Mouse (Mus musculus): ENCODE measurements around the gene Pax5. TPM values are rescaled to one million over a fixed set of nuclear protein-coding genes. Genes with fewer than 3 reads are reported as not detected.

The Pax5 gene
- polyA plus RNA-seq, 1 experiment from 2014 or later, result not detected

- H3K4me1 ChIP-seq (ENCODE audit: control insufficient read depth, insufficient read depth, low read length), result no peaks in the 10 kb centered on the region
- no peaks in the 10 kb centered on the region for H3K36me3 ChIP-seq (ENCODE audit: control insufficient read depth, insufficient read depth, low read length)
- no peak overlapping the region for H3K4me3 ChIP-seq (ENCODE audit: low read length)
- H3K9ac ChIP-seq (ENCODE audit: low read depth, low read length), result no peak overlapping the region
- no peak overlapping the region for H3K4me2 ChIP-seq (ENCODE audit: low read depth, low read length)
- H3K27me3 ChIP-seq (replicated peaks; ENCODE audit: control insufficient read depth, insufficient read depth, low read length), result no peaks in the 10 kb centered on the region
- WGBS, result 79% methylated on average over 5 of the region's 5 CpGs
- ATAC-seq, result no peak
- no peaks in the 10 kb centered on the region for H3K9me3 ChIP-seq (ENCODE audit: control insufficient read depth, low read length)
- no peak overlapping the region for H3K27ac ChIP-seq (ENCODE audit: low read length)
Measured at GRCm38 (mm10) chr4:44623435-44623727, 86.9 kb downstream of the Pax5 start.

- Histone ChIP-seq H3K4me2 (ENCODE audit: low read depth, low read length) (no peak overlapping the region), H3K27ac (ENCODE audit: low read length) (no peak overlapping the region), H3K36me3 (ENCODE audit: control insufficient read depth, insufficient read depth, low read length) (no peaks in the 10 kb centered on the region), H3K9ac (ENCODE audit: low read depth, low read length) (no peak overlapping the region), H3K4me3 (ENCODE audit: low read length) (no peak overlapping the region), H3K27me3 (replicated peaks; ENCODE audit: control insufficient read depth, insufficient read depth, low read length) (no peaks in the 10 kb centered on the region), H3K4me1 (ENCODE audit: control insufficient read depth, insufficient read depth, low read length) (no peaks in the 10 kb centered on the region), H3K9me3 (ENCODE audit: control insufficient read depth, low read length) (no peaks in the 10 kb centered on the region)
- WGBS, result 61% methylated on average over 17 of the region's 17 CpGs
- no peak for ATAC-seq
Measured at GRCm38 (mm10) chr4:44622682-44623434, 87.4 kb downstream of the Pax5 start.

- no peaks in the 10 kb centered on the region for H3K36me3 ChIP-seq (ENCODE audit: control insufficient read depth, insufficient read depth, low read length)
- WGBS, result 94% methylated on average over 5 of the region's 5 CpGs
Measured at GRCm38 (mm10) chr4:44620241-44620640, 90.0 kb downstream of the Pax5 start.

GRCm38 (mm10) chr4:44614066-44614667 lies 96.1 kb downstream of the Pax5 start:
- H3K27me3 ChIP-seq (replicated peaks; ENCODE audit: control insufficient read depth, insufficient read depth, low read length), result no peaks in the 10 kb centered on the region
- H3K4me1 ChIP-seq (ENCODE audit: control insufficient read depth, insufficient read depth, low read length), result no peaks in the 10 kb centered on the region
- no peak overlapping the region for H3K4me2 ChIP-seq (ENCODE audit: low read depth, low read length)
- H3K9me3 ChIP-seq (ENCODE audit: control insufficient read depth, low read length), result no peaks in the 10 kb centered on the region
- ATAC-seq, result no peak
- no peak overlapping the region for H3K4me3 ChIP-seq (ENCODE audit: low read length)
- H3K27ac ChIP-seq (ENCODE audit: low read length), result no peak overlapping the region
- 90% methylated on average over 8 of the region's 8 CpGs for WGBS
- no peak overlapping the region for H3K9ac ChIP-seq (ENCODE audit: low read depth, low read length)
- no peaks in the 10 kb centered on the region for H3K36me3 ChIP-seq (ENCODE audit: control insufficient read depth, insufficient read depth, low read length)

More at GRCm38 (mm10) chr4:44620241-44620640, 90.0 kb downstream of the Pax5 start:
- H3K4me2 ChIP-seq (ENCODE audit: low read depth, low read length), result no peak overlapping the region
- H3K27me3 ChIP-seq (replicated peaks; ENCODE audit: control insufficient read depth, insufficient read depth, low read length), result no peaks in the 10 kb centered on the region
- ATAC-seq, result no peak
- H3K4me1 ChIP-seq (ENCODE audit: control insufficient read depth, insufficient read depth, low read length), result no peaks in the 10 kb centered on the region
- H3K9ac ChIP-seq (ENCODE audit: low read depth, low read length), result no peak overlapping the region
- no peak overlapping the region for H3K27ac ChIP-seq (ENCODE audit: low read length)
- no peaks in the 10 kb centered on the region for H3K9me3 ChIP-seq (ENCODE audit: control insufficient read depth, low read length)
- H3K4me3 ChIP-seq (ENCODE audit: low read length), result no peak overlapping the region

GRCm38 (mm10) chr4:44612392-44612791 lies 97.9 kb downstream of the Pax5 start:
- Histone ChIP-seq H3K4me3 (ENCODE audit: low read length) (no peak overlapping the region), H3K27me3 (replicated peaks; ENCODE audit: control insufficient read depth, insufficient read depth, low read length) (no peaks in the 10 kb centered on the region), H3K4me1 (ENCODE audit: control insufficient read depth, insufficient read depth, low read length) (no peaks in the 10 kb centered on the region), H3K9me3 (ENCODE audit: control insufficient read depth, low read length) (no peaks in the 10 kb centered on the region), H3K36me3 (ENCODE audit: control insufficient read depth, insufficient read depth, low read length) (no peaks in the 10 kb centered on the region), H3K9ac (ENCODE audit: low read depth, low read length) (no peak overlapping the region), H3K27ac (ENCODE audit: low read length) (no peak overlapping the region), H3K4me2 (ENCODE audit: low read depth, low read length) (no peak overlapping the region)
- ATAC-seq, result no peak
- 79% methylated on average over 3 of the region's 3 CpGs for WGBS

- H3K4me3 ChIP-seq (ENCODE audit: low read length), result no peak overlapping the region
- no peak overlapping the region for H3K27ac ChIP-seq (ENCODE audit: low read length)
- H3K36me3 ChIP-seq (ENCODE audit: control insufficient read depth, insufficient read depth, low read length), result no peaks in the 10 kb centered on the region
- no peaks in the 10 kb centered on the region for H3K27me3 ChIP-seq (replicated peaks; ENCODE audit: control insufficient read depth, insufficient read depth, low read length)
- no peak overlapping the region for H3K4me2 ChIP-seq (ENCODE audit: low read depth, low read length)
- no peak overlapping the region for H3K9ac ChIP-seq (ENCODE audit: low read depth, low read length)
- 71% methylated on average over 2 of the region's 2 CpGs for WGBS
- no peak for ATAC-seq
- H3K9me3 ChIP-seq (ENCODE audit: control insufficient read depth, low read length), result no peaks in the 10 kb centered on the region
- no peaks in the 10 kb centered on the region for H3K4me1 ChIP-seq (ENCODE audit: control insufficient read depth, insufficient read depth, low read length)
Measured at GRCm38 (mm10) chr4:44605453-44605852, 104.8 kb downstream of the Pax5 start.

- H3K4me2 ChIP-seq (ENCODE audit: low read depth, low read length), result no peak overlapping the region
- H3K4me3 ChIP-seq (ENCODE audit: low read length), result no peak overlapping the region
- no peak for ATAC-seq
- H3K9ac ChIP-seq (ENCODE audit: low read depth, low read length), result no peak overlapping the region
- H3K4me1 ChIP-seq (ENCODE audit: control insufficient read depth, insufficient read depth, low read length), result no peaks in the 10 kb centered on the region
- no peaks in the 10 kb centered on the region for H3K36me3 ChIP-seq (ENCODE audit: control insufficient read depth, insufficient read depth, low read length)
- H3K9me3 ChIP-seq (ENCODE audit: control insufficient read depth, low read length), result no peaks in the 10 kb centered on the region
- 20% methylated on average over 4 of the region's 5 CpGs for WGBS
- no peak overlapping the region for H3K27ac ChIP-seq (ENCODE audit: low read length)
- no peaks in the 10 kb centered on the region for H3K27me3 ChIP-seq (replicated peaks; ENCODE audit: control insufficient read depth, insufficient read depth, low read length)
Measured at GRCm38 (mm10) chr4:44602257-44602801, 108.0 kb downstream of the Pax5 start.

GRCm38 (mm10) chr4:44601370-44601769 lies 108.9 kb downstream of the Pax5 start:
- Histone ChIP-seq H3K27ac (ENCODE audit: low read length) (no peak overlapping the region), H3K9ac (ENCODE audit: low read depth, low read length) (no peak overlapping the region), H3K36me3 (ENCODE audit: control insufficient read depth, insufficient read depth, low read length) (no peaks in the 10 kb centered on the region), H3K4me3 (ENCODE audit: low read length) (no peak overlapping the region), H3K4me1 (ENCODE audit: control insufficient read depth, insufficient read depth, low read length) (no peaks in the 10 kb centered on the region), H3K4me2 (ENCODE audit: low read depth, low read length) (no peak overlapping the region), H3K27me3 (replicated peaks; ENCODE audit: control insufficient read depth, insufficient read depth, low read length) (no peaks in the 10 kb centered on the region), H3K9me3 (ENCODE audit: control insufficient read depth, low read length) (no peaks in the 10 kb centered on the region)
- WGBS, result 69% methylated on average over 8 of the region's 8 CpGs
- ATAC-seq, result no peak

- Histone ChIP-seq H3K4me3 (ENCODE audit: low read length) (no peak overlapping the region), H3K27ac (ENCODE audit: low read length) (no peak overlapping the region), H3K4me1 (ENCODE audit: control insufficient read depth, insufficient read depth, low read length) (no peaks in the 10 kb centered on the region), H3K27me3 (replicated peaks; ENCODE audit: control insufficient read depth, insufficient read depth, low read length) (no peaks in the 10 kb centered on the region), H3K9ac (ENCODE audit: low read depth, low read length) (no peak overlapping the region), H3K4me2 (ENCODE audit: low read depth, low read length) (no peak overlapping the region), H3K36me3 (ENCODE audit: control insufficient read depth, insufficient read depth, low read length) (no peaks in the 10 kb centered on the region), H3K9me3 (ENCODE audit: control insufficient read depth, low read length) (no peaks in the 10 kb centered on the region)
- no peak for ATAC-seq
- 38% methylated on average over 5 of the region's 5 CpGs for WGBS
Measured at GRCm38 (mm10) chr4:44600875-44601274, 109.4 kb downstream of the Pax5 start.

Measured in intestine, embryonic 16.5 days (tissue).